Mouse (Mus musculus): ENCODE measurements around the gene Dnajb2.

The Dnajb2 gene

DNA sequence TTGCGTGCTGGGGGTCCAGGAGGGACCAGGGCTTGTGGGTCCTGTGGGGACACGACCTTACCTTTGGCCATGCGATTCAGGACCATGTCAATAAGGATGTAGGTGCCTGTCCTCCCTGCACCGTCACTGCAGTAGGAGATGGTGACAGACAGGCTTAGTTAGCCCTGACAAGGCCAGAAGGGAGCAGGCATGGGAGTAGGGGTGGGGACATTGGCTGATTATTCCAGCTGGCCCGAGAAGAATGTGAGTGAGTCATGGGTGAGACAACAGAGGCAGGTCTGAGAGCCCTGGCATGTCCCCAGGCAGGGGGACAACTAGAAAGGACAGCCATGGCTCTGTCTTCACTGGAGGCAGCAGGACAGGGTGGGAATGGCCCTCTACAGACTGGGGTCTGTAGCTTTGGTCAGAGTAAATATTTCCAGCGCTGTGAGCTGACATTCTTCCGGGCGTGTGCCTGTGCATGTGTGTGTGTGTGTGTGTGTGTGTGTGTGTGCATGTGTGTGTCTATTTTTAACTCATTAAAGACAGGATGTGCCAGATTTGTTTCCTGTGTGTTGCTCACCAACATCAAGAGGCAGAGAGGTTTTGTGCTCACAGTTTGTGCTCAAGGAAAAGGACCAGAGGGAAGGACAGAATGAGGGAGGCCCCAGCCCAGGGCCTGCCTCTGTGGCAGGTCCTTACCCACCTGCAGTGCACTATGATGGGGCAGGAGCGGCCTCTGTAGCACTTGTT lies 12.0 kb downstream of the Dnajb2 start:
- DNase-seq (ENCODE audit: low read depth, low spot score) = no peak

- no peak for DNase-seq (ENCODE audit: low read depth, low spot score)
These were observed 14.3 kb downstream of the Dnajb2 start for GRCm38 (mm10) chr1:75250498-75250897.

DNA sequence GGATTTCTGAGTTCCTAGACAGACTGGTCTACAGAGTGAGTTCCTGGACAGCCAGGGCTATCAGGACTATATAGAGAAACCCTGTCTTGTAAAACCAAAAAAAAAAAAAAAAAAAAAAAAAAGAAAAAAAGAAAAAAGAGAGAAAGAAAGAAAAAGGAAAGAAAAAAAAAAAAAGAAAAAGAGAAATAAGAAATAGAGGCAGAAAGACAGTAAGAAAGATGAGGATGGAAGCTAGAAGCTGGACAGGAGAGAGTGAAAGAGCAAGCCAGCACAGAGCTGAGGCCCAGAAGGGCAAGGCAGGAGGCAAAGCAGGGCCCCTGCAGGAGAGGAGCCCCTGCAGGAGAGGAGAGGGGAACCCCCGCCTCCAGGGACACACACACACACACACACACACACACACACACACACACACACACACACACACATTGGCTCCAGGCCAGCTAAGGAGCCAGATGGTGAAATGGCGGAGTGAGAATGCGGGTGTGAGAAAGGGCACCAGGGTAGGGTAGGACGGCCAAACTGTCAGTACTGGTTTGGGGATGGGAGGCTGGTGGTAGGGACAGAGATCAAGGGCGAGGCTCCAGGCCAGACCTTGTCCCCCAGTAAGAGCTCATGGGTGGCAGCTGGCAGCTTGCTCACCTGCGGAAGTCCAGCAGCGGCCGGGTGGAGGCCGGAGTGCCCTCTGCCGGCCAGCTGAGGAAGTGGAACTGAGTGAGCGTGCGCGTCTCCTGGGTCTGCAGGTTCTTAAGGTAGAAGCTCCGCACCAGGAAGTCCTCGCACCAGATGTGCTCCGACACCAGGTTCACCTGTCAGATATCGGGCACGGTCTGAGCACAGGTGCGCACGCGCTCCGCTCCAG lies 15.1 kb downstream of the Dnajb2 start:
- peak; percentile 62 for DNase-seq (ENCODE audit: low read depth, low spot score)

DNA sequence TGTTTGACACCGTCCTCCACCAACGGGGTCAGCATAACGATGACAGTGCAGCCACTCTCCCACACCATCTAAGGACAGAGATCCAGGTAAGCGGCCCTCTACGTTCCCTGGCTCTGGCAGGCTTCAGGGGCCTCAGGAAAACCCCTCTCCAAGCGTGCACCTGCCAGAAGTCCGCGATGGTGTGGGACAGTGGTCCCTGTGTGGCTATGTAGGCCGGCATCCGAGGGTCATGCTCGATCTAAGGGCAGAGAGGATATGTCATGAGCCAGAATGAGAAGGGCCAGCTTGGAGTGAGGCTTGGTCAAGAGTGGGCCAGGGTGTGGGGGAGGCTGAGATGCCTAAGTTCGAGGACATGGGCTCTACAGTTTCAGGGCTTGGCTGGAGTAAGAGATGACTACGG lies 16.1 kb downstream of the Dnajb2 start:
- DNase-seq (ENCODE audit: low read depth, low spot score) = no peak

GRCm38 (mm10) chr1:75253029-75253428 lies 16.8 kb downstream of the Dnajb2 start:
- no peak for DNase-seq (ENCODE audit: low read depth, low spot score)

GRCm38 (mm10) chr1:75253849-75254624 lies 17.8 kb downstream of the Dnajb2 start:
- DNase-seq (ENCODE audit: low read depth, low spot score) = peak; percentile 68

- no peak for DNase-seq (ENCODE audit: low read depth, low spot score)
These were observed 18.4 kb downstream of the Dnajb2 start for GRCm38 (mm10) chr1:75254625-75255013.

- no peak for DNase-seq (ENCODE audit: low read depth, low spot score)
These were observed 19.4 kb downstream of the Dnajb2 start for GRCm38 (mm10) chr1:75255516-75256046.

- DNase-seq (ENCODE audit: low read depth, low spot score) = no peak
These were observed 25.1 kb downstream of the Dnajb2 start for GRCm38 (mm10) chr1:75261278-75261677.

GRCm38 (mm10) chr1:75262969-75263951 lies 27.1 kb downstream of the Dnajb2 start:
- DNase-seq (ENCODE audit: low read depth, low spot score) = peak; percentile 70

DNA sequence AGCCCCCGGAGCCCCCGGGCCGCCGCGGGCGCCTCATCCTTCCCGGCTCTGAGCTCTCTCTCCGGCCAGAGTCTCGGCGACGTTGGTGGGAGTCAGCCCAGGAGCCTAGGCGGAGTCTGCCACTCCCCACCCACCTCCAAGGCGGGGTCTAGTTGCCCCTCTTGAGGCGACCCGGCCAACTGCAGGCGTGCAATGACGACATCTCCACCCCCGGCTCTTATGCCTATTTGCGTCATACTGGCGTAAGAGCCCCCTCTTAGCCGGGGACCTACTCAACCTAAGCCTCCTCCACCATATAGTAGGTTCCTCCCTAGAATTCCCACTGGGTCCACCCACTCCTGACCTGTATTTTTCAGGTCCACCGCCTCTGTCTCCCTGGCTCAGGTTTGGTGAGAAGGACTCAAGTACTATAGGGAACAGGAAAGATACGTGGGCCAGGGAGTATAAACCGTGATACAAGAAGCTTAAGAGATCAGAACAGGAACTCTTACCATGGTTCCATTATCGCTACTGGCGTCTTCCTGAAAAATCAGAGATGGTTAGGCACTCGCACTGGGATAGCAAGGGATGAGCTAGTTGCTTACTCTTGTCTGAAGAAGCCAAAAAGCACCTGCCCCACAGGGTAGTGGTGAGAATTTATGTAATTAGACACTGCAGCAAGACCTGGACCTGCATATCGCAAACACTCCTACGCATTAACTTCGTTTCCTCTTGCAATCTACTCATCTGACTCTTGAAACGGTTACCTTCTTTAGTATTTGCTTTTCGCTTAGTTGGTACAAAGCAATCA lies 28.1 kb downstream of the Dnajb2 start, which contains the start of gene Ptprn:
Gene Ptprn (minus strand): TSS at position 412 of the 790 bp plus-strand sequence.
- no peak for DNase-seq (ENCODE audit: low read depth, low spot score)

DNA sequence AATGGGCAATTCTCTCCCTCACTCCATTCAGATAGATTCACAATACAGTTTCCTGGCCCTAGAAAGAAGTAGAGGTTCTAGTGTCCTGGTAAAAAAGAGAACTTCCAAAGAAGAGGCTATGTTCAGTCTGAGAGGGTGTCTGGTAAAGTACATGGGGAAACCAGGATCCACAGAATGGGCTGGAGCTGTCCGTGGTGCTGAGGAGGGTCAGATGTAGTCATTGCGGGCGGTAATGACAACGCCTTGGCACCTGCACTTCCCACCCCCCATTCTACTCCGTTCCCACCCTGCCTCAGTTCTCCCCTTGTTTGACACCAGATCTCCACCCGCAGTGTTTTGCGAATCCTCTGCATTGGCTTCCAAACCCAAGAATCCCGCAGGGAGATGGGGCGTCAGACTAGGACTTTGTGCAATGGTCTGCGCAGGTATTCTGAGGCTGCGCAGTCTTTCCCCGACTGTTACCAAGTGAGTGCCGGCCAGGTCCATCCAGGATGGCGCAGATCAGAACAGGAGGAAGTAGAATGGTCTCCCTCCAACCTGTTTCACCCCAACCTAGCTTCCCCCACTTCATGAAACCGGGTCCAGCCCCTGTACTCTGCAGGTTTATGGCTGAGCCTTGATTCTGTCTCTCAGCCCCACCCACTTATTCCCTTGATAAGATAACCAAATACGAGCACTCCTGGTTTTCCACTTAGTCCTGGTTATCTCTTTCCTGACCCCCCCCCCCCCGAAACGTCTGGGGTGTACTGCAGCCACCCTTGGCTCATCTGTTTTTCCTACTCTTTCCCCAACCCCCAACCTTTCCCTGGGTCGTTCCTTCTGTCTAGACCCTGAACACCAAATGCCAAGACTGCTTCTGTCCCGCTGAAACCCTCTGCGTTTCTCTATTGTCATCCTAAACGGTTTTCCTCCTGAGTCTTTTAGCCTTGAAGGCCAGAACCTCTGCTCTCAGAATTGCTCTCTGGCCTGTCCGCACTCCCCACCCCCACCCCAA lies 41.3 kb downstream of the Dnajb2 start:
- peak; percentile 54 for DNase-seq (ENCODE audit: low read depth, low spot score)

DNA sequence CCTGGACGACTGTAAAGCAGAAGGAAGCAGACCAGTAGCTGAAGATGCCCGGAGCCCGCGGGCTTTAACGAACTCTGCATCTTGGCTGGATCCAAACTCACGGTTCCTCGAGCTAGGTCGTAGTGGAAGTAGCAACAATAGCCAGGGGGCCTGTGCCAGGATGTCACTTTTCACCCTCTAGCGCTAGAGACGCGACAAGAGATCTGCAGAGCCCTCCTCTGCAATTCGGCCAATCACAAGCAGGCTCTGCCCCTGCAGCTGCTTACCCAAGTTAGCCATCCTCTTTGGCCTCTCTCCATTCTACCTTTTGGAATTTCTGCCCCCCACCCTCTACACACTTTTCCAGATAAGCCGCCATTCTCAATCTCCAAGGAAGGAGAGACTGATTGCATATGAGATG lies 42.0 kb downstream of the Dnajb2 start, which contains the start of gene Resp18:
Gene Resp18 (minus strand): TSS at position 188 of the 400 bp plus-strand sequence.
- DNase-seq (ENCODE audit: low read depth, low spot score) = no peak

DNA sequence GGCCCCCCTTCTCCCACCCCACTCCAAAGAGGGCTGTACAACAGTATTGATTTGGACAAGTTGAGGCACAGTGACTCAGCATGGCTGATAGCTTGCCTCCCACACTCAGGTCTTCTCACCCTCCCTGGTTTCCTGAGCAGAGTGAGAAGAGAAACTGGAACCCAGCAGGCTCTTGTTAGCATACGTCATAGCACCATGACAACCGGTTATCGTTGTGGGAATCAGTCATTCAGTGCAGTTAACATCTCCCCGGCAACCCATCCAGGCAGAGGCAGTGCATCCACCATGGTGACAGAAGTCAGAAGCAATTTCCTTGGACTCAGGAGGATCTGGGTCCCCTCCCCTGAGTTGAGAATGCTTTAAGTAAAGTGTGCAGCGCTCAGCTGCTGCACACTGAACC lies 46.8 kb downstream of the Dnajb2 start:
- DNase-seq (ENCODE audit: low read depth, low spot score) = no peak

- no peak for DNase-seq (ENCODE audit: low read depth, low spot score)
These were observed 48.7 kb downstream of the Dnajb2 start for GRCm38 (mm10) chr1:75284911-75285310.

DNA sequence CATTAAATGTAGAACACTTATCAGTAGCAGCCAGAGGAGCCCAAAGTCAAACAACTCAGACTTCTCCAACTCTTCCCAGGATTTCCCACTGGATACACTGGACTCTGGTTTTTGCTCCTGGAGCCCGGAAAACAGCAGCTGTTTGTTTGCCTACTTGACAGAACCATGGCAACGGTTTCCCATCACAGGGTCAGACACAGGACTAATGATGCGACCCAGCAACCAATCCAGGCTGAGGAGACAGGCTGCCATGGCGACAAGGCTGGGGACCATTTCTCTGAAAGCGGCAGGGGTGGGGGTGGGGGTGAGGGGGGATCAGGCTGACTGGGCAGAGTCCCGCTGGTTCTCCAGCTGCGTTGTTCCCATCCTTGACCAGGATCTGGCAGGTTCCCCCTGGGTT lies 53.2 kb downstream of the Dnajb2 start:
- DNase-seq (ENCODE audit: low read depth, low spot score) = peak; percentile 44

DNA sequence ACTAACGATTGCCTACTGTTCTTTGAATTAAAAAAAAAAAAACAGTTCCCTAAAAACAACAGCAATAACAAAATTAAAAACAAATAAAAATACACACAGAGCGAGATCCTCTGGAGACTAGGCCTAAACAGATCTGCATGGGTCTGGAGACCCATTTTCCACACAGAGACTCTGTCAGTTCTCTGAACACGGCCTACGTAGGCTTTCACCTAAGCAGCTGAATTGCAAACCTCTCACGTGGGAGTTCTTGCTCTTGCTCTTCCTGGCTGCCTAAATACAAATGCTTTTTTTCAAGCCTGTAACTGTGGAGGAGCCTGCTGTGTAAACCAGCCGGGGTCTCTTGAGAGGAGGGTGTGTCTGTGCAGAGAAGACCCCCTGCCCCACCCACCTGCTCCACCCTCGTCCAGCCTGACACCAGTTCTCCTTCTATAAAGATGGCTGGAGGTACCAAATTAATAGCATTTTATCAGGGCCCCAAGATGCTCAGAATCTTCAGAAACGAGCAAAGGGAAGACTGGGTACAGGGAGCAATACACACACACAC lies 53.8 kb downstream of the Dnajb2 start:
- no peak for DNase-seq (ENCODE audit: low read depth, low spot score)

GRCm38 (mm10) chr1:75290582-75290981 lies 54.4 kb downstream of the Dnajb2 start:
- no peak for DNase-seq (ENCODE audit: low read depth, low spot score)
